Mouse (Mus musculus): ENCODE results near the gene Adgrl1.

- no peak for TF ChIP-seq CTCF (IDR thresholded peaks at IDR 0.05; ENCODE audit: borderline replicate concordance, extremely low read depth, insufficient read depth, insufficient read length)
- TF ChIP-seq POLR2A (IDR thresholded peaks at IDR 0.05; ENCODE audit: borderline replicate concordance, extremely low read depth, insufficient read depth, insufficient read length, poor library complexity, severe bottlenecking): no peak
These were observed 14.3 kb downstream of the Adgrl1 start for GRCm38 (mm10) chr8:83914232-83914631.

Measured in brain, embryonic 14.5 days (tissue).